ENCODE assay signal across 26 mouse cellular contexts in the genomic region with DNA sequence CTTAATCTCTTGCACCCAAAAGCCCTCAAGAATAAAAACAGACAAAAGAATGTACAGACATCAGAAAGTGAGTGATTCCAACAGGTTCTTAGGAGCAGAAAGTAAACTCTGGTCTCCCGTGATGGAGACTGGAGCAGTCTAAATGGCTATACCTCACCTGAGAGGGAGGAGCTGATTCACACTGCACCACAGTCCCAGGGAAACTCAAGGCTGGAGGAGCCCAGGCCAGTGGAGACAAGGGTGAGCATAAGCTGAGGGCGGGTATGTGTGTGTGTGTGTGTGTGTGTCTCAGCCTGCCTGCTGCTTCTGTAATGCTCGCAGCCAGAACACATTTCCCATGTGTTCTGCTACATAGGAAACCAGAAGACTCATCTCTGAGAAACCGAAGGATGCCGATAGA.
"Had no signal": no experiment of that assay in that cellular context is flagged by ENCODE, and none has a peak within 500 bp of the region (broad histone marks: within the 10 kb centered on the region; RNA-seq: fewer than 3 reads in every experiment).

No protein-coding gene starts in this region.

- H3K9ac ChIP-seq: hindbrain, embryonic 12.5 days; hindbrain, embryonic 14.5 days; intestine, embryonic 15.5 days; limb, embryonic 12.5 days; liver, embryonic 13.5 days had no signal

- H3K4me3 ChIP-seq: gastrocnemius, adult 2 months; heart, adult 2 months; hindbrain, embryonic 10.5 days; hindbrain, embryonic 12.5 days; intestine, embryonic 15.5 days; layer of hippocampus, adult 2 months; left cerebral cortex, adult 2 months; limb, embryonic 10.5 days; limb, embryonic 12.5 days; liver, embryonic 13.5 days had no signal

- H3K36me3 ChIP-seq: hindbrain, embryonic 10.5 days; hindbrain, embryonic 12.5 days; intestine, embryonic 15.5 days; limb, embryonic 10.5 days; limb, embryonic 12.5 days; liver, embryonic 13.5 days had no signal

- H3K4me1 ChIP-seq: hindbrain, embryonic 10.5 days; hindbrain, embryonic 12.5 days; intestine, embryonic 15.5 days; limb, embryonic 10.5 days; limb, embryonic 12.5 days; liver, embryonic 13.5 days had no signal

- ATAC-seq: hindbrain, embryonic 16.5 days; inflammation-experienced regulatory T-cells, adult 6 months; intestine, postnatal 0 days had no signal

- H3K9me3 ChIP-seq: hindbrain, embryonic 10.5 days; hindbrain, embryonic 12.5 days; intestine, embryonic 15.5 days; limb, embryonic 10.5 days; limb, embryonic 12.5 days; liver, embryonic 13.5 days had no signal

- H3K4me2 ChIP-seq: heart, embryonic 11.5 days; hindbrain, embryonic 12.5 days; hindbrain, embryonic 14.5 days; intestine, embryonic 15.5 days; limb, embryonic 12.5 days; liver, embryonic 11.5 days; liver, embryonic 13.5 days had no signal

- DNase-seq: gastrocnemius, adult 2 months; gastrocnemius, postnatal 10 days; gastrocnemius, postnatal 25 days; heart, adult 2 months; heart, postnatal 10 days; heart, postnatal 4 days; kidney, adult 18-20 months; kidney, adult 8-10 months; kidney, postnatal 10 days; kidney, postnatal 25 days; kidney, postnatal 4 days; liver; liver, embryonic 13.5 days had no signal

- H3K27me3 ChIP-seq: hindbrain, embryonic 12.5 days; intestine, embryonic 15.5 days; limb, embryonic 12.5 days; liver, embryonic 13.5 days had no signal

- H3K27ac ChIP-seq: gastrocnemius, adult 2 months; heart, adult 2 months; hindbrain, embryonic 10.5 days; hindbrain, embryonic 12.5 days; hindbrain, embryonic 14.5 days; intestine, embryonic 15.5 days; layer of hippocampus, adult 2 months; left cerebral cortex, adult 2 months; limb, embryonic 10.5 days; limb, embryonic 12.5 days; liver, embryonic 13.5 days had no signal
